Mouse (Mus musculus) midbrain, embryonic 11.5 days (tissue): ENCODE data around the gene Apobec3. TPM values are rescaled to one million over a fixed set of nuclear protein-coding genes. Genes with fewer than 3 reads are reported as not detected.

ENCODE experiments used
- ATAC-seq: fragments of 200-750 bp; cut with Nextera tagmentation; 2 replicates; pipeline ENCODE4 v1.8.0; 2017; ENCODE audit warnings: moderate TSS enrichment, moderate library complexity; ENCODE audit not compliant: low FRiP score
- DNase-seq: peaks from one replicate; pipeline ENCODE4 v3.0.0; 2015; ENCODE audit warnings: low spot score; ENCODE audit errors: missing footprints
- H3K27ac ChIP-seq: fragments of 300-500 bp; sonication (generic); 2 replicates; pipeline ENCODE4 v1.5.1; 2014; ENCODE audit warnings: low read depth, low read length
- H3K27me3 ChIP-seq: fragments of 300-500 bp; sonication (generic); 2 replicates; pipeline ENCODE4 v1.6.1; 2014; ENCODE audit warnings: mild to moderate bottlenecking, low read length, moderate library complexity, mixed read lengths; ENCODE audit not compliant: control insufficient read depth, insufficient read depth
- H3K36me3 ChIP-seq: fragments of 300-500 bp; sonication (generic); 2 replicates; pipeline ENCODE4 v1.6.1; 2014; ENCODE audit warnings: mild to moderate bottlenecking, low read length, moderate library complexity, mixed read lengths; ENCODE audit not compliant: control insufficient read depth, insufficient read depth
- H3K4me1 ChIP-seq: fragments of 300-500 bp; sonication (generic); 2 replicates; pipeline ENCODE4 v1.6.1; 2014; ENCODE audit warnings: low read length; ENCODE audit not compliant: control insufficient read depth, insufficient read depth
- H3K4me2 ChIP-seq: fragments of 300-500 bp; sonication (generic); 2 replicates; pipeline ENCODE4 v1.6.1; 2014; ENCODE audit warnings: mild to moderate bottlenecking, moderate library complexity
- H3K4me3 ChIP-seq: fragments of 300-500 bp; sonication (generic); 2 replicates; pipeline ENCODE4 v1.5.1; 2014; ENCODE audit warnings: low read depth, low read length
- H3K9ac ChIP-seq: fragments of 300-500 bp; sonication (generic); 2 replicates; pipeline ENCODE4 v1.6.1; 2014; ENCODE audit warnings: low read length
- H3K9me3 ChIP-seq: fragments of 300-500 bp; sonication (generic); 2 replicates; pipeline ENCODE4 v1.6.1; 2016; ENCODE audit warnings: low read length; ENCODE audit not compliant: control insufficient read depth
- WGBS: fragments of 180-500 bp; shearing (Covaris S2); extraction: QIAGEN DNeasy Blood & Tissue Kit; methylation state at CpG from one replicate; pipeline ENCODE4 v1.1.7; 2014; 5-methylcytosine and 5-hydroxymethylcytosine counted together
- polyA plus RNA-seq: library from polyadenylated mRNA; unstranded; fragments of >200 nt; fragmentation: Nextera tagmentation; extraction: Ambion mirVana; gene quantifications from 2 replicates; pipeline ENCODE4 v1.2.1, GENCODE M21; 2014

The Apobec3 gene
- polyA plus RNA-seq, 1 experiment from 2014 or later: 6.0 TPM

DNA sequence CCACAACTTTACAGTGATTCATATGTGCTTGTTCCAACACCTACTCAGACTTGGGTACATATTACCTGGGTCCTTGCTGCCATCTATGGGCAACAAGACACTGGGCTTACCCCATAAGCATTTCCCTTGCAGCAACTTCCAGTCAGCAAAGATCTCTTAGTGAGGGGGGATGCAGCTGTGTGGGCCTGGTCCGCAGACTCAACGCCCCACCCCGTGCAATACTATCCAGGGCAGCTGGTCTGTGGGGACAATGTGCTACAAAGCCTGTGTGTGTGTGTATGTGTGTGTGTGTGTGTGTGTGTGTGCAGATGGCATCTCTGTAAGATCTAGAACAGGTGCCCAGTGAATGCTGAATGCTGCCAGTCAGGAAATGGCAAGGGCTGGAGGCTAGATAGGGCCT, 22.9 kb downstream of the Apobec3 start:
- H3K4me1 ChIP-seq: no peaks in the 10 kb centered on the region
- H3K9ac ChIP-seq: no peak overlapping the region
- WGBS: 91% methylated on average over 3 of the region's 3 CpGs
- no peaks in the 10 kb centered on the region for H3K27me3 ChIP-seq
- no peak overlapping the region for H3K4me2 ChIP-seq
- H3K27ac ChIP-seq: no peak overlapping the region
- no peak for DNase-seq
- ATAC-seq: no peak
- no peak overlapping the region for H3K4me3 ChIP-seq
- no peaks in the 10 kb centered on the region for H3K9me3 ChIP-seq
- H3K36me3 ChIP-seq: no peaks in the 10 kb centered on the region

DNA sequence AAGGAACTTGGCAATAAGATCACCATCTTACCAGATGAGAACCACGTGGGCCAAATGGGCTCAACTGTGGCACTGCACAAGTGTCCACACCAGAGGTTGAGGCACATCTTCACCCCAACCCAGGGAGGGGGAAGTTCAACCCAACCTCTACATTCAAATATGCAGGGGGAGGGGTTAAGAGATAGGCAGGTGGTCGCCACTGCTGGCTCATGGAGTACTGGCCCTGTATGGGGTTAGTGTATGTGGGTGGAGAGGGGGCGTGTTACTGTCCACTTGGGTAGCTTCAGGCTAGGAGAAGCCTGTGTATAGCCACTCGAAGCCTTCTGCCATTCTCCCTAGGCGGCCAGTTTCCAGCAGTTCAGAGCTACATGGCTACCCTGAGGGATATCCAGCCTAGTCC, 24.7 kb downstream of the Apobec3 start:
- H3K27ac ChIP-seq: no peak overlapping the region
- H3K4me1 ChIP-seq: no peaks in the 10 kb centered on the region
- no peaks in the 10 kb centered on the region for H3K36me3 ChIP-seq
- 72% methylated on average over 5 of the region's 5 CpGs for WGBS
- H3K4me2 ChIP-seq: no peak overlapping the region
- DNase-seq: no peak
- no peak overlapping the region for H3K4me3 ChIP-seq
- no peak for ATAC-seq
- no peak overlapping the region for H3K9ac ChIP-seq
- no peaks in the 10 kb centered on the region for H3K9me3 ChIP-seq
- no peaks in the 10 kb centered on the region for H3K27me3 ChIP-seq

DNA sequence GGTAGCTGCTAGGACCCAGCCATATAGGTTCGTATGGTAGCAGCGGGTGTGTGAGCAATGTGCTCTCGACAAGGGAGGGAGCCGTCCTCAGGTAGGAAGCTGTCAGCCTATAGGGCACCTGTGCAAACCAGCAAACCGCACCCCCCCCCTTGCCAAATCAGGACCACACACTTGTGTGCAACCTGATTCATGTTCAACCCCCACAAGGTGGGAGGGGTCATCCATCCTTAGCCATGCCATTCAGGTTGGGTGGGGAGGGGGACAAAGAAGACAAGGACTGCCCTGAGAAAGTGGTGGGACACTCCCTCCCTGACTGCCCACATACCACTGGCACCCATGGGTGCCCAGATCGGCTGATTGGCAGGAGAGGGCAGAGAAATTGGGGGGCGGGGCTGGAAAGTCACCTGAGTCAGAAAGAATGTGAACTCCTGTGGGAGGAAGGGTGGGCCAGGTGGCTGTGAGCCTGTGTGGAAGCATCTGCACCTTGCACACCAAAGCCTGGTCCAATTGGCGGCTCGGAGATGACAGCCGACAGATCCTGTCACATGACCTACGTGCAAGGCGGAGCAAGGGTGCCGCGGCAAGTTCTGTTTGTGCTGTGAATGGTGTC, 25.8 kb downstream of the Apobec3 start:
- DNase-seq: no peak
- Histone ChIP-seq H3K36me3 (no peaks in the 10 kb centered on the region), H3K4me3 (no peak overlapping the region), H3K4me2 (no peak overlapping the region), H3K27ac (no peak overlapping the region), H3K9ac (no peak overlapping the region), H3K9me3 (no peaks in the 10 kb centered on the region), H3K4me1 (no peaks in the 10 kb centered on the region), H3K27me3 (no peaks in the 10 kb centered on the region)
- no peak for ATAC-seq
- 93% methylated on average over 14 of the region's 14 CpGs for WGBS

DNA sequence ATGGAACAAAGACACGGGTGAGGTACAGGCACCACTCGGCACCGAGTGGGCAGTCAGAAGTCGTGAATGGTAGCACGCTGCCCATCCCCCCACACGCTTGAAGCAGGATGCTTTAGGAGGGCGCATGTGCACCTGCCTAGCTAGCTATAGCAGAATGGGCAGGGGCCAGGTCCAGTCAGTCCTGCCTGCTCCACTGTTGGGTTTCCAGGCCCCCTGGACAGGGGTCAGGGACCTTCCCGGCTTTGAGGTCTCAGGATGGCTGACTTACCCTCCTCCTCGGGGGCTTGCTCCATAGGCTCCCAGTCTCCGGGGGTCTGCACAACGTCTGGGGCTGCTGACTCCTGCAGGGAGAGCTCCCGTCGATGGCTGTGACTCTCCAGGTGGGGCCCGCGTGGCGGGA, 27.0 kb downstream of the Apobec3 start:
- Histone ChIP-seq H3K9me3 (no peaks in the 10 kb centered on the region), H3K9ac (no peak overlapping the region), H3K4me1 (no peaks in the 10 kb centered on the region), H3K4me3 (no peak overlapping the region), H3K27ac (no peak overlapping the region), H3K36me3 (no peaks in the 10 kb centered on the region), H3K27me3 (no peaks in the 10 kb centered on the region), H3K4me2 (no peak overlapping the region)
- ATAC-seq (no peak), DNase-seq (no peak)
- 89% methylated on average over 16 of the region's 16 CpGs for WGBS

DNA sequence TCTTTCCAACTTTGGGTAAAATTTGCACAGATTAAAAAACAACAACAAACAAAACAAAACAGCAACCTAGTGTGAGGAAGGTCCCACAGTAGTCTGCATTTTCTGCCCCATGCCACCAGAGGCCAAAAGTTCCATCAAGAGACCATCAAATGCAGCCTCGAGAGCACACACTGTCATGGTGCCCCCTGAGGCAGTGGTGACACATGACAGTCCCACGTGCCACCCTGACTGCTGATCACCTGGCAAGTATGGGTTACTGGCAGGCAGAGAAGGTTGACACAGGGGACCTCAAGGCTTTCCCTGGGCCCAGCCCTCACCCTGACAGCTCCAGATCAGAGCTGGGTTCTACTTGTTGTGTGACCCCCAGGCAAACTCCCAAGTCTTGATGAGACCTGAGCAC, 28.3 kb downstream of the Apobec3 start:
- no peaks in the 10 kb centered on the region for H3K4me1 ChIP-seq
- H3K9ac ChIP-seq: no peak overlapping the region
- H3K9me3 ChIP-seq: no peaks in the 10 kb centered on the region
- DNase-seq: no peak
- ATAC-seq: no peak
- no peak overlapping the region for H3K4me3 ChIP-seq
- H3K36me3 ChIP-seq: no peaks in the 10 kb centered on the region
- no peaks in the 10 kb centered on the region for H3K27me3 ChIP-seq
- H3K27ac ChIP-seq: no peak overlapping the region
- 46% methylated on average over 2 of the region's 2 CpGs for whole genome bisulfite sequencing
- H3K4me2 ChIP-seq: no peak overlapping the region

DNA sequence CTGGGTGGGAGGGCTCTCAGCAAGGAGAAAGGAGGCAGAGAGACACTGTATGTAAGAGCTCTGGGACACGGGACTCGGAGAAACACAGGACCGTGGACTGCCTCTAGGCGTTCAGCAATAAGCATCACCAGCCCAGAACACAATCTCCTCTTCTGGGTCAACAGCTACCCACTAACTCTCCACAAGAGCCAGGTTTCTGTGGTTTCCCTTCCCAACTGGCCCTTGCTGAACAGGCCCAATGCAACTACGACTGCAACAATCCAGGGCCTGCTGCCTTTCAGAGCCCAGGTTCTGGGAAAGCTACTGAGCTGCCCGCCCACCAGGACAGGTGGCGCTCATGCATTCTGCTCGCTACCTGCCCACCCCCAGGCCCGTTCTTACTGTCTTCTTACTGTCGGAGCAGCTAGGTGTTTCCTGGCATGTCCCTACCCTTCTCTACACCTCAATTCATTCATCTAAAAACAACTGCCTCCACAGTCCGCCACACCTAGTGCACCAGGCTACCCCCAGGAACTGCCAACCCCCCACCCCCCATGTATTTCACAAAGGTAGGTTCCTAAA, 35.5 kb downstream of the Apobec3 start:
- DNase-seq (peak; percentile 71), ATAC-seq (no peak)
- peak overlapping the region; percentile 86 for H3K4me2 ChIP-seq
- no peak overlapping the region; the same call in 1 of the 2 replicates for H3K4me3 ChIP-seq
- WGBS: 75% methylated on average over 11 of the region's 11 CpGs
- no peak overlapping the region for H3K27ac ChIP-seq
- H3K4me1 ChIP-seq: peaks cover 6% of the 10 kb centered on the region
- H3K36me3 ChIP-seq: no peaks in the 10 kb centered on the region
- no peaks in the 10 kb centered on the region for H3K9me3 ChIP-seq
- peaks cover 2% of the 10 kb centered on the region; the same call in 1 of the 2 replicates for H3K27me3 ChIP-seq
- H3K9ac ChIP-seq: peak overlapping the region; percentile 61

DNA sequence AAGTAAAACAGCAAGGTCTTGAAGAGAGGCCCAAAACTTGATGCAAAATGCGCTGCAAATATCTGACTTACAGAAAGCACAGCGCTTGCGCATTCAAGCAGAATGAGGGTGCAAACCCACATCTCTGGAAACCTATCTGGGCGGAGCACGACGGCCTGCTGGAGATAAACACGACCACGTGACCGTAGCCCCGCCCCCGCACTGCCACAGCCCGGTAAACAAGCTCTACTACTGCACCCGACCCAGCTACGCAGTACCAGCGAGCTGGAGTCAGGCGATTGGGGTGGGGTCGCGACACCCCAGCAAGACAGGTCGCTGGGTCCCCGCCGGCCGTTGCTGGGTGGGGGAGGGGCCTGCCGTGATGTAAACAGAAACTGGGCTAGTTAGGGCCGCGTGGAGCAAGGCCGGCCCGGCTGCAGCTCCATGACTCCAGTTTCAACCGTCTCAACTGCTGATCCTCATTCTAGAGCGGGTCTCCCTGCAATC, 36.2 kb downstream of the Apobec3 start:
- ATAC-seq: peak; percentile 76
- Histone ChIP-seq H3K36me3 (no peaks in the 10 kb centered on the region), H3K4me1 (peaks cover 9% of the 10 kb centered on the region), H3K9me3 (no peaks in the 10 kb centered on the region), H3K4me2 (peak overlapping the region; percentile 86), H3K27ac (no peak overlapping the region), H3K9ac (peak overlapping the region; percentile 61), H3K27me3 (peaks cover 7% of the 10 kb centered on the region; the same call in 1 of the 2 replicates), H3K4me3 (peak overlapping the region; percentile 55)
- WGBS: under 1% methylated on average over 29 of the region's 29 CpGs
- DNase-seq: peak; percentile 95

DNA sequence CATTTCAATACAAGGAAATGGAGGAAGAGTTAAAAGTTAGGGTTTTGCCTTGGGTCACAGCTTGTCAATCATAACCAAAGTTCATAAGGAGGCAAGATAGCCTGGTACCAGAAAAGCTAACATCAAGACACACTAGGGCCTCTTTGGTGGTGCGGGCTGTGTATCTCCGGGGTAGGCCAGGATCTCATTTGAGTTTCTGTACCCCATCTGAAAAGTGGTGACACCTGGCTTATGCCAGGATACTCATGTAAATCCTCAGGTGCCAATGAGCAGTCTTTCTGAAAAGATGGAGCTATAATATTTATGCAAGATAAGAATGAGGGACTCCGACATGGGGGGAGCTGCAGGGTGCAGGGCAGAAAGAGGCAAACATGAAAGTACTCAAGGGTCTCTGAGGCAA, 36.9 kb downstream of the Apobec3 start:
- Histone ChIP-seq H3K27me3 (peaks cover 14% of the 10 kb centered on the region), H3K4me3 (no peak overlapping the region), H3K9ac (no peak overlapping the region), H3K4me2 (no peak overlapping the region; the same call in 1 of the 2 replicates), H3K36me3 (no peaks in the 10 kb centered on the region), H3K9me3 (no peaks in the 10 kb centered on the region), H3K4me1 (peaks cover 10% of the 10 kb centered on the region), H3K27ac (no peak overlapping the region)
- peak; percentile 2 for DNase-seq
- WGBS: 89% methylated on average over 3 of the region's 3 CpGs
- ATAC-seq: no peak

DNA sequence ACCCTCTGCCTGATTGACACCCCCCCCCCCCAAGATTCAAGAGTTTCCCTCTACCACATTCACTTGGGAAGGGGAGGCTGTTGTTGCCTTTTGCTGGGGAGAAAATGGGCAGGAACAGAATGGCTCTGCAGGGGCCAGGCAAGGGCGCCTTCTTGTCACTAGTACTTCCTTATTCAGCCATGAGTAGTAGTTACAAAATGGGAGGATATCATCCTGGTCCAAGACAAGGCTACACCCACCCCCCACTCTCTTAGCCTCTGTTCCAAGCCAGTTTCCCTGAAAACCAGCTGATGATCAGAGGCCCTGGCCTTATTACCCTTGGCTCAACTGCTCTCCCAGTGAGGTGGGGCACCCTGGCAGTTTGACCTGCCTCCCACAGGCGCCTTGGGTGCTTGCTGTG, 37.3 kb downstream of the Apobec3 start:
- no peaks in the 10 kb centered on the region for H3K36me3 ChIP-seq
- 84% methylated on average over 2 of the region's 2 CpGs for WGBS
- H3K9ac ChIP-seq: no peak overlapping the region
- H3K27ac ChIP-seq: no peak overlapping the region
- peaks cover 14% of the 10 kb centered on the region for H3K4me1 ChIP-seq
- no peak overlapping the region for H3K4me2 ChIP-seq
- DNase-seq: peak; percentile 35
- no peaks in the 10 kb centered on the region for H3K9me3 ChIP-seq
- H3K27me3 ChIP-seq: peaks cover 18% of the 10 kb centered on the region
- ATAC-seq: no peak
- no peak overlapping the region for H3K4me3 ChIP-seq
